ENCODE assay signal across 9 mouse cellular contexts in the genomic region with DNA sequence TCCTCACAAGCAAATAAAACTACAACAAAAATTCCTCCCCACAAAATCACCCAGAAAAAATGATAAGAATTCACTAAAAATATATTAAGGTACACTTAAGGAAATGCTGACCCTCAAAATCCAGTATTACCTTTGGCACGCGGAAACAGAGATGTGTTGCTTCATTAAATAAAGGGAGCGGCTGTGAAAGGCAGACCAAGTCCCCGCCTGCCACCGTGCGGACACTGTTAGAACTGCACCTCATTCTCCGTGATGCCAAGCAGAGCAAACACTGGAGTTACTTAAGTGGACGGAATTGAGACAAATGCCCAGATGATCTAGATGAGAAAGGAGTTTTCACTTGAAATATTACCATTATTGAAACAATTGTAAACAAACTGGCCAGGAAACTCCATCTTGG.
DNase-seq lines count a peak whose midpoint lies in the region; ATAC-seq and TF ChIP-seq lines count a peak whose summit lies in the region.
"Had no signal": no experiment of that assay in that cellular context is flagged by ENCODE, and none has a peak within 500 bp of the region (broad histone marks: within the 10 kb centered on the region; RNA-seq: fewer than 3 reads in every experiment).

No protein-coding gene starts in this region.

- H3K27me3 ChIP-seq in kidney, embryonic 15.5 days = no peaks in the 10 kb centered on the region
- H3K27me3 ChIP-seq in limb, embryonic 14.5 days (ENCODE audit: control insufficient read depth, insufficient read depth, low read length) = no peaks in the 10 kb centered on the region
- H3K27me3 ChIP-seq in splenic B cell, adult 2 months (ENCODE audit: control insufficient read depth, insufficient read depth, low read length, poor library complexity, severe bottlenecking) = no peaks in the 10 kb centered on the region
- H3K27me3 ChIP-seq: embryonic facial prominence, embryonic 15.5 days had no signal

- H3K27ac ChIP-seq in kidney, embryonic 15.5 days = no peak overlapping the region
- H3K27ac ChIP-seq in limb, embryonic 14.5 days (replicated peaks; ENCODE audit: low read depth, low read length) = no peak overlapping the region
- H3K27ac ChIP-seq: embryonic facial prominence, embryonic 15.5 days had no signal

- H3K4me1 ChIP-seq in kidney, embryonic 15.5 days = no peaks in the 10 kb centered on the region
- H3K4me1 ChIP-seq in limb, embryonic 14.5 days (ENCODE audit: control insufficient read depth, insufficient read depth, low read length) = no peaks in the 10 kb centered on the region
- H3K4me1 ChIP-seq: embryonic facial prominence, embryonic 15.5 days had no signal

- peak; percentile 96 for ATAC-seq in granulocyte monocyte progenitor cell, adult 5-6 weeks (replicated peaks; ENCODE audit: poor library complexity, severe bottlenecking)
- ATAC-seq in kidney, embryonic 15.5 days (replicated peaks; ENCODE audit: low FRiP score) = peak; percentile 66
- 0 out of 2 replicates have a peak, but pooled peaks have one; percentile 41 for ATAC-seq in limb, embryonic 14.5 days (ENCODE audit: low FRiP score, low read depth)

- no peak overlapping the region for H3K9ac ChIP-seq in kidney, embryonic 15.5 days
- no peak overlapping the region for H3K9ac ChIP-seq in limb, embryonic 14.5 days (ENCODE audit: low read depth, low read length, severe bottlenecking)
- H3K9ac ChIP-seq: embryonic facial prominence, embryonic 15.5 days had no signal

- peak; percentile 83 to 85 for DNase-seq in B cell, adult 2 months
- DNase-seq in adrenal gland, postnatal 14 days = peak; percentile 89
- DNase-seq in embryo, embryonic 9.5 days (ENCODE audit: extremely low spot score) = peak; percentile 85
- peak; percentile 85 for DNase-seq in limb, embryonic 14.5 days (ENCODE audit: low spot score)
- DNase-seq in natural killer cell, adult 2 months (ENCODE audit: low spot score in 2 of 2) = peak; percentile 61 to 70
- DNase-seq in splenic B cell, adult 2 months (ENCODE audit: low read depth, low spot score) = peak; percentile 81

- H3K4me2 ChIP-seq in kidney, embryonic 15.5 days = no peak overlapping the region
- H3K4me2 ChIP-seq in limb, embryonic 14.5 days (replicated peaks; ENCODE audit: low read depth, low read length, severe bottlenecking) = no peak overlapping the region
- H3K4me2 ChIP-seq: embryonic facial prominence, embryonic 15.5 days had no signal

- 2% methylated on average over 8 of the region's 8 CpGs for WGBS in kidney, embryonic 15.5 days
- 4% methylated on average over 8 of the region's 8 CpGs for WGBS in limb, embryonic 14.5 days

- TF ChIP-seq POLR2A in limb, embryonic 14.5 days (IDR thresholded peaks at IDR 0.05; ENCODE audit: borderline replicate concordance, extremely low read depth, insufficient read depth, insufficient read length) = no peak

- no peaks in the 10 kb centered on the region for H3K36me3 ChIP-seq in kidney, embryonic 15.5 days
- no peaks in the 10 kb centered on the region for H3K36me3 ChIP-seq in limb, embryonic 14.5 days (ENCODE audit: control insufficient read depth, insufficient read depth, low read length)
- H3K36me3 ChIP-seq in splenic B cell, adult 2 months (ENCODE audit: control insufficient read depth, insufficient read depth, low read length, poor library complexity, severe bottlenecking) = no peaks in the 10 kb centered on the region
- H3K36me3 ChIP-seq: embryonic facial prominence, embryonic 15.5 days had no signal

- no peak overlapping the region for H3K4me3 ChIP-seq in kidney, embryonic 15.5 days (replicated peaks)
- no peak overlapping the region for H3K4me3 ChIP-seq in limb, embryonic 14.5 days (replicated peaks; ENCODE audit: low read length)
- H3K4me3 ChIP-seq: embryonic facial prominence, embryonic 15.5 days had no signal

- H3K9me3 ChIP-seq in kidney, embryonic 15.5 days (replicated peaks) = no peaks in the 10 kb centered on the region
- H3K9me3 ChIP-seq in limb, embryonic 14.5 days (ENCODE audit: control insufficient read depth, low read length) = no peaks in the 10 kb centered on the region
- H3K9me3 ChIP-seq: embryonic facial prominence, embryonic 15.5 days had no signal

Comparison
In these comparisons a context has a peak if more than half of its experiments do, and no peak if none do; other contexts are left out.
1. ATAC-seq: peak in every context shown above with its lines; median percentile 96 in granulocyte monocyte progenitor cell, adult 5-6 weeks; 66 in kidney, embryonic 15.5 days; 41 in limb, embryonic 14.5 days.